Comparison of ENCODE assay signal across 18 mouse cellular contexts in the genomic region with DNA sequence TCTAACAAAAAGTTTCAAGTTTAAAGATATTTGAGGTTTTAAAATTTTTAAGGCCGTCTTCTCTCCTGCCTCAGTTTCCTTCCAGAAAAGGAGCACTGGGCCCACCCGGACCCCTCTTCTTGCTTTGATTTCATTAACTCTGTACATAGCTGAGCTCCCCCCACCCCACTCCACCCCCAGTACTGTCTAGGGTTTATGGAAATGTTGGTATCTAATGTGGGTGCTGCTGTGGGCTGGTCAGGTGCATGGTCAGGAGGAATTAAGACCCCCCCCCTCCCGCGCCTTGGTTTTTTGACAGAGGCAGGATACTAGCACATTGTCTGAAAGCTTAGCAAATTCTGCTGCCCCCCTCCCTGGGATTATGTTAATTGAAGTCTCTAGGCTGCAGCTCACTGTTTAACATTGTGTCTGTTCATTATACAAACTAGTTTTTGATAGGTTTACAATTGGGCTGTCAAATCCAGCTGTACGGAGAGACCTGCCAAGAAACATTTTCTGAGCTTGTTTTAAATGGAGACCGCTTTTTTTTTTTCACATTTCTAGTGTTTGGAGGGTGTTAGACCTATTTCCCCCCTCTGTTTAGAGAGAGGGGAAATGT.
DNase-seq lines count a peak whose midpoint lies in the region; ATAC-seq and TF ChIP-seq lines count a peak whose summit lies in the region.
"Had no signal": no experiment of that assay in that cellular context is flagged by ENCODE, and none has a peak within 500 bp of the region (broad histone marks: within the 10 kb centered on the region; RNA-seq: fewer than 3 reads in every experiment).

No protein-coding gene starts in this region.

- H3K4me1 ChIP-seq in kidney, embryonic 14.5 days (ENCODE audit: control insufficient read depth, insufficient read depth, low read length), result peaks cover 15% of the 10 kb centered on the region; the same call in 1 of the 2 replicates
- H3K4me1 ChIP-seq in midbrain, embryonic 10.5 days, result peaks cover 33% of the 10 kb centered on the region
- H3K4me1 ChIP-seq in midbrain, postnatal 0 days (ENCODE audit: insufficient read depth, low read length), result no peaks in the 10 kb centered on the region
- peaks cover 2% of the 10 kb centered on the region for H3K4me1 ChIP-seq in hindbrain, embryonic 11.5 days (replicated peaks; ENCODE audit: control insufficient read depth, insufficient read depth, low read length)
- H3K4me1 ChIP-seq in midbrain, embryonic 15.5 days, result peaks cover 32% of the 10 kb centered on the region
- peaks cover 7% of the 10 kb centered on the region for H3K4me1 ChIP-seq in intestine, embryonic 16.5 days (ENCODE audit: control insufficient read depth, insufficient read depth, low read length)

- no peaks in the 10 kb centered on the region; the same call in 1 of the 2 replicates for H3K36me3 ChIP-seq in kidney, embryonic 14.5 days (ENCODE audit: control insufficient read depth, insufficient read depth, low read length)
- no peaks in the 10 kb centered on the region for H3K36me3 ChIP-seq in midbrain, embryonic 10.5 days
- no peaks in the 10 kb centered on the region for H3K36me3 ChIP-seq in midbrain, postnatal 0 days (ENCODE audit: insufficient read depth, low read length)
- no peaks in the 10 kb centered on the region for H3K36me3 ChIP-seq in hindbrain, embryonic 11.5 days (ENCODE audit: control insufficient read depth, insufficient read depth, low read length)
- no peaks in the 10 kb centered on the region for H3K36me3 ChIP-seq in midbrain, embryonic 15.5 days (replicated peaks)
- H3K36me3 ChIP-seq in intestine, embryonic 16.5 days (ENCODE audit: control insufficient read depth, insufficient read depth, low read length), result no peaks in the 10 kb centered on the region
- H3K36me3 ChIP-seq: liver, embryonic 13.5 days; neural tube, embryonic 13.5 days had no signal

- 63% methylated on average over 6 of the region's 6 CpGs for WGBS in kidney, embryonic 14.5 days
- WGBS in midbrain, embryonic 10.5 days, result 69% methylated on average over 6 of the region's 6 CpGs
- WGBS in midbrain, postnatal 0 days, result 32% methylated on average over 6 of the region's 6 CpGs
- 77% methylated on average over 6 of the region's 6 CpGs for WGBS in hindbrain, embryonic 11.5 days
- WGBS in midbrain, embryonic 15.5 days, result 35% methylated on average over 6 of the region's 6 CpGs
- WGBS in intestine, embryonic 16.5 days, result 54% methylated on average over 6 of the region's 6 CpGs

- DNase-seq in kidney, postnatal 36 days, result no peak
- no peak for DNase-seq in midbrain, embryonic 10.5 days (ENCODE audit: low spot score)
- DNase-seq in midbrain, postnatal 0 days (ENCODE audit: low spot score), result no peak
- DNase-seq in hindbrain, embryonic 11.5 days (ENCODE audit: low spot score), result no peak
- no peak for DNase-seq in natural killer cell, adult 2 months (ENCODE audit: low spot score in 2 of 2)
- DNase-seq: adrenal gland, adult 2 months; B cell, adult 2 months; cerebellum, adult 8-10 months; gastrocnemius, postnatal 10 days; layer of hippocampus, postnatal 36 days; liver, embryonic 13.5 days; thymus, adult 2 months had no signal

- H3K9me3 ChIP-seq in kidney, embryonic 14.5 days (ENCODE audit: control insufficient read depth, low read length), result no peaks in the 10 kb centered on the region
- no peaks in the 10 kb centered on the region for H3K9me3 ChIP-seq in midbrain, embryonic 10.5 days (replicated peaks)
- no peaks in the 10 kb centered on the region for H3K9me3 ChIP-seq in midbrain, postnatal 0 days (ENCODE audit: low read length)
- H3K9me3 ChIP-seq in hindbrain, embryonic 11.5 days (ENCODE audit: control insufficient read depth, low read length), result no peaks in the 10 kb centered on the region
- H3K9me3 ChIP-seq in midbrain, embryonic 15.5 days, result no peaks in the 10 kb centered on the region
- H3K9me3 ChIP-seq in intestine, embryonic 16.5 days (ENCODE audit: control insufficient read depth, low read length), result no peaks in the 10 kb centered on the region
- H3K9me3 ChIP-seq: limb, embryonic 10.5 days; liver, embryonic 13.5 days; neural tube, embryonic 13.5 days had no signal

- ATAC-seq in kidney, embryonic 14.5 days (ENCODE audit: low FRiP score, low TSS enrichment), result peak; percentile 23; the same call in 1 of the 2 replicates
- ATAC-seq in midbrain, postnatal 0 days (ENCODE audit: low FRiP score), result no peak; the same call in 1 of the 2 replicates
- ATAC-seq in hindbrain, embryonic 11.5 days (ENCODE audit: low FRiP score), result peak; percentile 46; the same call in 1 of the 2 replicates
- peak; percentile 69 for ATAC-seq in midbrain, embryonic 15.5 days (replicated peaks)
- no peak; the same call in none of the 2 replicates for ATAC-seq in intestine, embryonic 16.5 days

- no peak overlapping the region for H3K4me3 ChIP-seq in kidney, embryonic 14.5 days (ENCODE audit: low read length)
- H3K4me3 ChIP-seq in midbrain, embryonic 10.5 days, result no peak overlapping the region
- no peak overlapping the region for H3K4me3 ChIP-seq in midbrain, postnatal 0 days (ENCODE audit: low read depth, low read length)
- H3K4me3 ChIP-seq in hindbrain, embryonic 11.5 days (ENCODE audit: low read depth, low read length), result no peak overlapping the region
- H3K4me3 ChIP-seq in midbrain, embryonic 15.5 days, result no peak overlapping the region
- H3K4me3 ChIP-seq in intestine, embryonic 16.5 days (ENCODE audit: low read length), result no peak overlapping the region
- H3K4me3 ChIP-seq: erythroblast, embryonic 14.5 days; limb, embryonic 10.5 days; liver, embryonic 13.5 days; neural tube, embryonic 13.5 days had no signal

- H3K4me2 ChIP-seq in kidney, embryonic 14.5 days (replicated peaks; ENCODE audit: low read depth, low read length), result no peak overlapping the region
- H3K4me2 ChIP-seq in midbrain, postnatal 0 days (ENCODE audit: low read depth, low read length, poor library complexity, severe bottlenecking), result no peak overlapping the region
- no peak overlapping the region for H3K4me2 ChIP-seq in hindbrain, embryonic 11.5 days (replicated peaks; ENCODE audit: low read depth, low read length)
- no peak overlapping the region for H3K4me2 ChIP-seq in midbrain, embryonic 15.5 days
- H3K4me2 ChIP-seq in intestine, embryonic 16.5 days (ENCODE audit: low read depth, low read length), result no peak overlapping the region
- H3K4me2 ChIP-seq: liver, embryonic 13.5 days; neural tube, embryonic 13.5 days had no signal

- no peak for TF ChIP-seq CTCF in midbrain, postnatal 0 days (IDR thresholded peaks at IDR 0.05)

- no peaks in the 10 kb centered on the region for H3K27me3 ChIP-seq in kidney, embryonic 14.5 days (ENCODE audit: control insufficient read depth, insufficient read depth, low read length)
- H3K27me3 ChIP-seq in midbrain, embryonic 10.5 days (ENCODE audit: low read depth, poor library complexity, severe bottlenecking), result peaks cover 10% of the 10 kb centered on the region; the same call in 1 of the 2 replicates
- no peaks in the 10 kb centered on the region for H3K27me3 ChIP-seq in midbrain, postnatal 0 days (ENCODE audit: insufficient read depth, low read length)
- no peaks in the 10 kb centered on the region for H3K27me3 ChIP-seq in hindbrain, embryonic 11.5 days (ENCODE audit: control insufficient read depth, insufficient read depth, low read length)
- no peaks in the 10 kb centered on the region for H3K27me3 ChIP-seq in midbrain, embryonic 15.5 days (replicated peaks)
- H3K27me3 ChIP-seq in intestine, embryonic 16.5 days (replicated peaks; ENCODE audit: control insufficient read depth, insufficient read depth, low read length), result no peaks in the 10 kb centered on the region
- H3K27me3 ChIP-seq: liver, embryonic 13.5 days; neural tube, embryonic 13.5 days had no signal

- no peak overlapping the region for H3K27ac ChIP-seq in kidney, embryonic 14.5 days (ENCODE audit: low read depth, low read length)
- 0 out of 2 replicates have a peak overlapping the region, but pooled peaks have one; percentile 3 for H3K27ac ChIP-seq in midbrain, embryonic 10.5 days (replicated peaks)
- H3K27ac ChIP-seq in midbrain, postnatal 0 days (ENCODE audit: low read depth, low read length), result no peak overlapping the region
- no peak overlapping the region for H3K27ac ChIP-seq in hindbrain, embryonic 11.5 days (ENCODE audit: low read depth, low read length)
- H3K27ac ChIP-seq in midbrain, embryonic 15.5 days, result no peak overlapping the region
- H3K27ac ChIP-seq in intestine, embryonic 16.5 days (ENCODE audit: low read length), result no peak overlapping the region
- H3K27ac ChIP-seq: limb, embryonic 10.5 days; liver, embryonic 13.5 days; neural tube, embryonic 13.5 days had no signal

- no peak overlapping the region for H3K9ac ChIP-seq in kidney, embryonic 14.5 days (ENCODE audit: low read depth, low read length)
- H3K9ac ChIP-seq in midbrain, postnatal 0 days (replicated peaks; ENCODE audit: low read length, poor library complexity, severe bottlenecking), result no peak overlapping the region
- H3K9ac ChIP-seq in hindbrain, embryonic 11.5 days (ENCODE audit: low read depth, low read length), result no peak overlapping the region
- no peak overlapping the region for H3K9ac ChIP-seq in midbrain, embryonic 15.5 days
- no peak overlapping the region for H3K9ac ChIP-seq in intestine, embryonic 16.5 days (ENCODE audit: low read depth, low read length)
- H3K9ac ChIP-seq: liver, embryonic 13.5 days; neural tube, embryonic 13.5 days had no signal

Comparison
In these comparisons a context has a peak if more than half of its experiments do, and no peak if none do; other contexts are left out.
1. ATAC-seq: peak in kidney, embryonic 14.5 days (single experiment), hindbrain, embryonic 11.5 days (single experiment) and midbrain, embryonic 15.5 days (single experiment); none in midbrain, postnatal 0 days (single experiment) and intestine, embryonic 16.5 days (single experiment).